Mouse (Mus musculus) stomach, postnatal 0 days (tissue): ENCODE measurements around the gene Mfsd6.

Source experiments
- CTCF ChIP-seq: IDR thresholded peaks from 2 replicates; pipeline ENCODE4 v1.5.1; 2016; ENCODE audit warnings: antibody characterized with exemption, low read depth, mild to moderate bottlenecking, moderate library complexity
- EP300 ChIP-seq: optimal IDR thresholded peaks from 2 replicates; pipeline ENCODE3; 2016; ENCODE audit warnings: antibody characterized with exemption

- TF ChIP-seq EP300 (no peak), CTCF (no peak)
These were observed 66.5 kb downstream of the Mfsd6 start for GRCm38 (mm10) chr1:52660765-52661164.
